Mouse (Mus musculus) CD4-positive, CD25-positive, alpha-beta regulatory T cell, adult 2 months (primary cell): ENCODE measurements around the gene Fam205c.
"Not testable (repeated sequence)": the region's sequence is repeated elsewhere in the genome, so short reads cannot be mapped to it uniquely, and the experiment has no call there.

Experiments used
- DNase-seq: peaks from one replicate; pipeline ENCODE4 v3.0.0-alpha.2; 2012; ENCODE audit warnings: low read depth, low spot score

Gene Fam205c

GRCm38 (mm10) chr4:42877657-42878056, 3.6 kb upstream of the Fam205c start:
- DNase-seq, result no peak

- DNase-seq, result peak; percentile 74
Observed at GRCm38 (mm10) chr4:42876586-42877291, 2.7 kb upstream of the Fam205c start.

- no peak for DNase-seq
Observed at GRCm38 (mm10) chr4:42872746-42873435, 1.1 kb downstream of the Fam205c start.

- DNase-seq, result no peak
Observed at GRCm38 (mm10) chr4:42872151-42872550, 1.9 kb downstream of the Fam205c start.

GRCm38 (mm10) chr4:42870748-42871147, 3.3 kb downstream of the Fam205c start:
- no peak for DNase-seq

- DNase-seq, result no peak
Observed at GRCm38 (mm10) chr4:42868193-42868592, 5.8 kb downstream of the Fam205c start.

GRCm38 (mm10) chr4:42867390-42867789, 6.6 kb downstream of the Fam205c start:
- no peak for DNase-seq

- not testable (repeated sequence) for DNase-seq
Observed at GRCm38 (mm10) chr4:42863487-42863886, 10.5 kb downstream of the Fam205c start.

GRCm38 (mm10) chr4:42860483-42860882, 13.6 kb downstream of the Fam205c start:
- not testable (repeated sequence) for DNase-seq

- DNase-seq, result not testable (repeated sequence)
Observed at GRCm38 (mm10) chr4:42856671-42857070, 17.4 kb downstream of the Fam205c start, which contains the start of gene Gm12394. Gm12394 (minus strand) TSS chr4:42856771.

GRCm38 (mm10) chr4:42853788-42854187, 20.2 kb downstream of the Fam205c start, which contains the start of gene Fam205a1:
Fam205a1 (minus strand) TSS chr4:42853888.
- not testable (repeated sequence) for DNase-seq
